Mouse (Mus musculus) kidney, adult 2 months (tissue): ENCODE measurements at regions not wholly inside any gene's neighbourhood (a gene's known extent, or its start where the extent isn't known, plus 50 kb on each side); places are given as distances from the start of the nearest gene placed in this dataset.

ENCODE experiments used
- CTCF ChIP-seq: fragments of 200-500 bp; conservative IDR thresholded peaks from 2 replicates; pipeline ENCODE4 v1.5.1; 2011; ENCODE audit warnings: low read depth, mild to moderate bottlenecking, control low read depth, low read length, moderate library complexity, mixed read lengths; ENCODE audit not compliant: insufficient read depth, insufficient read length
- POLR2A ChIP-seq: fragments of 200-500 bp; IDR thresholded peaks from one replicate; pipeline ENCODE4 v1.6.1; 2011; ENCODE audit warnings: low read depth, low read length, control low read depth

GRCm38 (mm10) chr11:57399366-57399765 lies 119.1 kb downstream of the Fam114a2 start:
- TF ChIP-seq POLR2A (no peak), CTCF (no peak)
